Mouse (Mus musculus) brain, embryonic 14.5 days (tissue): ENCODE measurements at regions not wholly inside any gene's neighbourhood (a gene's known extent, or its start where the extent isn't known, plus 50 kb on each side); places are given as distances from the start of the nearest gene placed in this dataset.

ENCODE experiments used
- CTCF ChIP-seq: fragments of 200-500 bp; IDR thresholded peaks from 2 replicates; pipeline ENCODE4 v1.5.1; 2012; ENCODE audit warnings: inconsistent platforms, mild to moderate bottlenecking, moderate library complexity, borderline replicate concordance; ENCODE audit not compliant: insufficient read depth, insufficient read length; ENCODE audit errors: extremely low read depth
- POLR2A ChIP-seq: fragments of 200-500 bp; IDR thresholded peaks from 2 replicates; pipeline ENCODE4 v1.6.1; 2012; ENCODE audit warnings: mild to moderate bottlenecking, inconsistent platforms, borderline replicate concordance; ENCODE audit not compliant: poor library complexity, insufficient read depth, insufficient read length, severe bottlenecking; ENCODE audit errors: extremely low read depth

DNA sequence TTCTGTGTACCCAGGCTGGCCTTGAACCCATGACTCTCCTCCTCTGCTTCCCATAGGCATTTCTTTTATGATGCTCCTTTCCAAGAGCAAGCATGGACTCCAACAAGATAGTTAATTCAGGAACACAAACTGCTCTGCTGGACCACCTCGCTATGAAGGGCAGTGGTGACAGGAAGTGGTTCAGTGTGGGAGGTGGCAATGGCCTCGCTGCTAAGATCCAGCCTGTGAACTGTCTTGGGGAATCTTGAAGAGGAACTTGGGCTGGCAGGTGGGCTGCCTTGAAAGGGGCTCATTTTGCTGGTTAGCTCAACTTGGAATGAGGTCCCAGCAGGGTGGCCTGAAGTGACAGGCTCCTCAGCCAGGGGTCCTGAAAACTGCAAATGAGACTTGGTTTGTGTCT is 72.4 kb upstream of the Hpcal1 start:
- no peak for TF ChIP-seq POLR2A
- TF ChIP-seq CTCF: no peak
